Mouse (Mus musculus) forebrain, embryonic 13.5 days (tissue): ENCODE measurements around the gene Gnat2. TPM values are rescaled to one million over a fixed set of nuclear protein-coding genes. Genes with fewer than 3 reads are reported as not detected.

ENCODE experiments used
- ATAC-seq: fragments of 200-750 bp; cut with Nextera tagmentation; 2 replicates; pipeline ENCODE4 v1.8.0; 2017
- H3K27ac ChIP-seq: fragments of 300-500 bp; sonication (generic); 2 replicates; pipeline ENCODE4 v1.5.1; 2015; ENCODE audit warnings: inconsistent platforms, mild to moderate bottlenecking, moderate library complexity
- H3K27me3 ChIP-seq: fragments of 300-500 bp; sonication (generic); 2 replicates; pipeline ENCODE4 v1.6.1; 2015; ENCODE audit warnings: mild to moderate bottlenecking, inconsistent platforms
- H3K36me3 ChIP-seq: fragments of 300-500 bp; sonication (generic); 2 replicates; pipeline ENCODE4 v1.6.1; 2015; ENCODE audit warnings: mild to moderate bottlenecking, inconsistent platforms; ENCODE audit not compliant: poor library complexity, severe bottlenecking
- H3K4me1 ChIP-seq: fragments of 300-500 bp; sonication (generic); 2 replicates; pipeline ENCODE4 v1.6.1; 2015; ENCODE audit warnings: inconsistent platforms
- H3K4me2 ChIP-seq: fragments of 300-500 bp; sonication (generic); 2 replicates; pipeline ENCODE4 v1.6.1; 2015; ENCODE audit warnings: inconsistent platforms, mild to moderate bottlenecking, moderate library complexity
- H3K4me3 ChIP-seq: fragments of 300-500 bp; sonication (generic); 2 replicates; pipeline ENCODE4 v1.5.1; 2015; ENCODE audit warnings: mild to moderate bottlenecking, inconsistent platforms
- H3K9ac ChIP-seq: fragments of 300-500 bp; sonication (generic); 2 replicates; pipeline ENCODE4 v1.6.1; 2015; ENCODE audit warnings: mild to moderate bottlenecking, inconsistent platforms
- H3K9me3 ChIP-seq: fragments of 300-500 bp; sonication (generic); replicated peaks from 2 replicates; pipeline ENCODE4 v1.6.1; 2016; ENCODE audit warnings: inconsistent platforms
- WGBS: fragments of 180-500 bp; shearing (Covaris S2); methylation state at CpG from one replicate; pipeline ENCODE4 v1.1.7; 2015; 5-methylcytosine and 5-hydroxymethylcytosine counted together
- polyA plus RNA-seq: library from polyadenylated mRNA; unstranded; fragments of >200 nt; fragmentation: Nextera tagmentation; extraction: Ambion mirVana; gene quantifications from 2 replicates; pipeline ENCODE4 v1.2.1, GENCODE M21; 2015

Gnat2 gene
- 0.44 and 0.57 TPM in 2 replicates for polyA plus RNA-seq

DNA sequence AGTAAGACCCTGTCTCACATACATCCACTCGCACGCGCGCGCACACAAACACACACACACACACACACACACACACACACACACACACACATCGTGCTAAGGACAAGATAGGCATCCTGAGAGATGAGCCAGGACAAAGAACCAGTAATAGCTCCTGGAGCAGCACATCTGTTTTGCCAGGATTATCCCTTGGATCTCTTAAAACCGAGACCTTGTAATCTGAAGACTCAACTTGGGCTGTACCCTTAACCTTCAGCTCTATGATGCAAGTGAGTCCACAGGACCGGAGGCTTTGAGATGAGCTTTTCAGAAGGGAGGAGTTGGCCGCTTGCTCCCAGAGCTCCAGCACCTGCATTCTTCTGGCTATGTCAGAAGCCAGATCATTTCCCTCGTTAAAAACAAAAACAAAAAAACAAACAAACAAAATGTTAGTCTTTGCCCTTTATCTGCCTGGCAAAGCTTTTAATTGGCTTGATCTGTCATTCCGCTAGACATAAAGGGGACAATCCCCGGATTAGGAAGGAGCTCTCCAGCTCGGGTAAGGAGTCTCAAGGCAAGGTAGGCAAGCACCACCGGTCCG is at the start of gene Gnat2:
Gene Gnat2, plus strand, starts transcription at position 254 of the 580 bp plus-strand sequence.
- peaks cover 12% of the 10 kb centered on the region; the same call in 1 of the 2 replicates for H3K4me1 ChIP-seq
- ATAC-seq, result no peak

GRCm38 (mm10) chr3:108044394-108045140 is 48.0 kb upstream of the Gnat2 start, which contains the start of gene Gstm4:
Gstm4 (minus strand) TSS chr3:108044894.
- no peak within 1 kb of the TSS; the same call in 1 of the 2 replicates for H3K27ac ChIP-seq
- peak within 1 kb of the TSS; percentile 65 for H3K9ac ChIP-seq
- H3K27me3 ChIP-seq, result 0 out of 2 replicates have a peak, but pooled peaks cover 3% of the 10 kb centered on the region
- WGBS, result 8% methylated on average over 29 of the region's 29 CpGs
- ATAC-seq, result peak; percentile 93
- H3K4me3 ChIP-seq, result peak within 1 kb of the TSS; percentile 54
- no peaks in the 10 kb centered on the region for H3K36me3 ChIP-seq
- no peaks in the 10 kb centered on the region for H3K9me3 ChIP-seq
- peak within 1 kb of the TSS; percentile 82 for H3K4me2 ChIP-seq
- peaks cover 13% of the 10 kb centered on the region for H3K4me1 ChIP-seq

More for the DNA sequence above, at the start of gene Gnat2:
- Histone ChIP-seq H3K9ac (no peak within 1 kb of the TSS), H3K4me3 (no peak within 1 kb of the TSS), H3K9me3 (no peaks in the 10 kb centered on the region), H3K27ac (no peak within 1 kb of the TSS), H3K36me3 (no peaks in the 10 kb centered on the region), H3K4me2 (no peak within 1 kb of the TSS), H3K27me3 (no peaks in the 10 kb centered on the region)
- 52% methylated on average over 15 of the region's 15 CpGs for WGBS

DNA sequence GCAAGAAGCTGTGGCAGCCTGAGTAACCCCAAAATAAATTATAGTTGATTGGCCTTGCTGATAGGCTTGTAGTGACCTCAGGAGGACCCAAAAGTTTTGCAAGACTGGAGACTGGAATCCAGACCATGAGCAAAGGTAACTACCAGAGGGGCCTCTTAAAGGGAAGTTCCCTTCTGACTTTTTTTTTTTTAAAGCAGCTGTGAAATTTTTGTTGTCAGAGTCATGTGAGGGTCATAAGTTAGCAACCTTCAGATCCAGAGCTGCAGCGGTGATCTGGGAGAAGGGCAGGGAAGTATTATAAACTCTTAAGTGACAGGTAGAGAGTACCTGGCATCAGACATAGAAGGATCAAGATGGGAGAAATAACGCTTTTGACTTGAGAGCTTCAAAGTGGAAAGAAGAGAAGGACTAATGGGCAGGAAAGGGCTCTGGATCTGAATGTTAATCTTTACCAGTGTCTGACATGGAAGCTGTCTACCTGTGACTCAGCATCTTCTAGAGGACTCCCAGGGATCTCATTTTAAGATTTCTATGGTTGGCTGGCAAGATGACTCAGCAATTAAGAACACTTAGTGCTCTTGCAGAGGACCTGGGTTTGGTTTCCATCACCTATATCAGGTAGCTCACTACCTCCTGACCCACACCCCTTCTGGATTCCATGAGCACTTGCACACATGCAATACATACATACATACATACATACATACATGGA is 45.5 kb upstream of the Gnat2 start:
- H3K9me3 ChIP-seq, result no peaks in the 10 kb centered on the region
- H3K4me1 ChIP-seq, result peaks cover 13% of the 10 kb centered on the region
- no peak overlapping the region for H3K9ac ChIP-seq
- 0 out of 2 replicates have a peak, but pooled peaks cover 3% of the 10 kb centered on the region for H3K27me3 ChIP-seq
- H3K27ac ChIP-seq, result no peak overlapping the region
- H3K4me3 ChIP-seq, result no peak overlapping the region
- H3K4me2 ChIP-seq, result no peak overlapping the region
- no peak for ATAC-seq
- WGBS, result 95% methylated on average over 2 of the region's 2 CpGs
- no peaks in the 10 kb centered on the region for H3K36me3 ChIP-seq

GRCm38 (mm10) chr3:108048306-108048705 is 44.3 kb upstream of the Gnat2 start:
- Histone ChIP-seq H3K4me3 (no peak overlapping the region), H3K27ac (no peak overlapping the region), H3K27me3 (0 out of 2 replicates have a peak, but pooled peaks cover under 1% of the 10 kb centered on the region), H3K9ac (no peak overlapping the region), H3K4me2 (no peak overlapping the region), H3K9me3 (no peaks in the 10 kb centered on the region), H3K36me3 (no peaks in the 10 kb centered on the region), H3K4me1 (peaks cover 13% of the 10 kb centered on the region)
- ATAC-seq, result no peak
- 67% methylated on average over 3 of the region's 3 CpGs for WGBS

DNA sequence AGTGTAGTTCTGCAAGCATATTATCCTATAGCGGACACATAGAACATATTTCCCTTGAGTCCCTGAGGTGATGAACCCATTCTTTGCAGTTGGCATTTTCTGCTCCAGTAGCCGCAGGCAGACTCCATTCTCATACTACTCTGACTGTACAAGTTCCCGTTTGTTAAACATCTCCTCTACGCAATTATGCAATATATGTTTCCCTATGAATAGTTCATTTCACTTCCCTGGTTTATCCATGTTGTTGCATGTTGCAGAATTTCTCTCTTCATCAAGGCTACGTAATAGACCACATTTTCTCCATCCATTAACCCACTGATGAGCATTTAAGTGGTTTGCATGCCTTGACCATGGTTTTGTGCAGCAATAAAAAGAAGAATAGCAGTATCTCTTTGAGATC is 42.1 kb upstream of the Gnat2 start:
- H3K4me3 ChIP-seq, result no peak overlapping the region
- no peak overlapping the region for H3K27ac ChIP-seq
- H3K9ac ChIP-seq, result no peak overlapping the region
- no peak for ATAC-seq
- no peaks in the 10 kb centered on the region for H3K36me3 ChIP-seq
- H3K4me1 ChIP-seq, result no peaks in the 10 kb centered on the region
- no peaks in the 10 kb centered on the region for H3K27me3 ChIP-seq
- WGBS, result 94% methylated on average over 5 of the region's 5 CpGs
- H3K4me2 ChIP-seq, result no peak overlapping the region
- no peaks in the 10 kb centered on the region for H3K9me3 ChIP-seq

- Histone ChIP-seq H3K4me2 (peak overlapping the region; percentile 20; the same call in 1 of the 2 replicates), H3K4me1 (no peaks in the 10 kb centered on the region), H3K9me3 (no peaks in the 10 kb centered on the region), H3K9ac (no peak overlapping the region), H3K4me3 (no peak overlapping the region), H3K27me3 (no peaks in the 10 kb centered on the region), H3K36me3 (no peaks in the 10 kb centered on the region), H3K27ac (no peak overlapping the region)
- 24% methylated on average over 7 of the region's 7 CpGs for WGBS
- 0 out of 2 replicates have a peak, but pooled peaks have one; percentile 19 for ATAC-seq
Measured at GRCm38 (mm10) chr3:108061420-108061819, 31.2 kb upstream of the Gnat2 start.

DNA sequence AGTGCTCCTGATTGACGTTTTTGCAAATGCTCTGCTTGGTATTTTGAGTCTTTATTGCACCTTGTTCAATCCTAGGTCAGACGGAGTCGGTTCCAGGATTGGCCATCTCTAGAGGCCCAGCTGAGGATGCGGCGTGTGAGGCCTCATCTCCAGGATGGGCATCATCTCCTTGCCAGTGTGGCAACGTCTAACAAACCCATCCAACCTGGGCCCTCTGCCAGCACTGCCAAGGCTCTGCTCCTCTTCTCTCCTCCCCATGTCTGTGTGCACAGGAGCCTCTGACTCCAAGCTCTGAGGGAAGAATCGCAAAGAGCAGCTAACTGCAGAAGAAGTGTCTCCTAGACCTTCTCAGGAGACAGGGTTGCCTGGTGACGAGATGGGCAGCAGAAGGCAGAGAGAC is 29.9 kb upstream of the Gnat2 start:
- WGBS, result 83% methylated on average over 8 of the region's 8 CpGs
- Histone ChIP-seq H3K27me3 (no peaks in the 10 kb centered on the region), H3K4me1 (no peaks in the 10 kb centered on the region), H3K36me3 (no peaks in the 10 kb centered on the region), H3K27ac (no peak overlapping the region), H3K4me3 (no peak overlapping the region), H3K9me3 (no peaks in the 10 kb centered on the region), H3K4me2 (no peak overlapping the region), H3K9ac (no peak overlapping the region)
- no peak for ATAC-seq

DNA sequence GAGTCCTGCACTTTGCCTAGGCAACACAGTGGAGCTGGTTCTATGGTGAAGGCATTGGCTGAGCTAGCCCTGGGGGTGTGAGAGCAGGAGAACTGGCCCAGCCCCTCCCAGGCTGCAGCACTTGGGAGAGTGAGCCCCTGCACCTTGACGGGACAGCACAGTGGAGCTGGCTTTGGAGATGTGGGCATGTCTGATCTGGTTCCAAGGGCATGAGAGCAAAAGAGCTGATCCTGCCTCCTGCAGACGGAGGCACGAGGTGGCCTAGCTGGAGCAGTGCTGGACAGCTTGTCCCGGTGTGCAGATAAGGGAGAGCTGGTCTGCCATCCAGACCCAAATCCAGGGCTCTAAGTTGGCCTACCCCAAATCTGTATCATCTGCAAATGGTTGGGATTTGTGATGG is 27.9 kb upstream of the Gnat2 start:
- no peak overlapping the region for H3K4me2 ChIP-seq
- no peak overlapping the region for H3K9ac ChIP-seq
- H3K27me3 ChIP-seq, result no peaks in the 10 kb centered on the region
- no peak overlapping the region for H3K4me3 ChIP-seq
- H3K27ac ChIP-seq, result no peak overlapping the region
- H3K9me3 ChIP-seq, result no peaks in the 10 kb centered on the region
- H3K4me1 ChIP-seq, result no peaks in the 10 kb centered on the region
- 73% methylated on average over 4 of the region's 4 CpGs for WGBS
- no peak for ATAC-seq
- no peaks in the 10 kb centered on the region for H3K36me3 ChIP-seq

GRCm38 (mm10) chr3:108065551-108065950 is 27.0 kb upstream of the Gnat2 start:
- no peak overlapping the region for H3K9ac ChIP-seq

GRCm38 (mm10) chr3:108067370-108067934 is 25.1 kb upstream of the Gnat2 start:
- 70% methylated on average over 6 of the region's 6 CpGs for WGBS
- H3K4me1 ChIP-seq, result no peaks in the 10 kb centered on the region
- no peak for ATAC-seq

More at GRCm38 (mm10) chr3:108065551-108065950, 27.0 kb upstream of the Gnat2 start:
- H3K4me2 ChIP-seq, result no peak overlapping the region
- no peaks in the 10 kb centered on the region for H3K9me3 ChIP-seq
- H3K4me1 ChIP-seq, result no peaks in the 10 kb centered on the region
- no peak overlapping the region for H3K4me3 ChIP-seq
- ATAC-seq, result no peak
- H3K27ac ChIP-seq, result no peak overlapping the region
- 83% methylated on average over 9 of the region's 9 CpGs for WGBS
- no peaks in the 10 kb centered on the region for H3K36me3 ChIP-seq
- no peaks in the 10 kb centered on the region for H3K27me3 ChIP-seq

DNA sequence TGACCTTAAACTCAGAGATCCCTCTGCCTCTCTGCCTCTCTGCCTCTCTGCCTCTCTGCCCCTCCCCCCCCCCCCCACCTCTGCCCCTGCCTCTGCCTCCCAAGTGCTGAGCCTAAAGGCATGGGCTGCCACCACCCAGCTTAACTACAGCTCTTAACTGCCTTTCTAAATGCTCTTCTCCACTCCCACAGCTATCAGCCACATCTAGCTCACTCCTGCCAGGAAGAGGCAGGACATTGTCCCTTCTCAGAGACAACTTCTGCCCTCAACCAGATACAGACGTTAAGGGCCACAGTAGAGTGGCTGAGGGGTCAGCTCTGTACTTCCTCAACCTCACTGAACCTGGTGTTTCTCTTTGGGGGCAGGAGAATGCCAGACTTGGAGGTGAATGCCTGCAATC is 23.8 kb upstream of the Gnat2 start:
- no peak overlapping the region for H3K4me2 ChIP-seq
- H3K4me3 ChIP-seq, result no peak overlapping the region
- H3K36me3 ChIP-seq, result no peaks in the 10 kb centered on the region
- 48% methylated on average over 1 of the region's 1 CpGs for WGBS
- H3K27me3 ChIP-seq, result no peaks in the 10 kb centered on the region
- peaks cover 8% of the 10 kb centered on the region for H3K4me1 ChIP-seq
- H3K27ac ChIP-seq, result no peak overlapping the region
- H3K9ac ChIP-seq, result no peak overlapping the region
- no peak for ATAC-seq
- no peaks in the 10 kb centered on the region for H3K9me3 ChIP-seq

More at GRCm38 (mm10) chr3:108067370-108067934, 25.1 kb upstream of the Gnat2 start:
- no peak overlapping the region for H3K4me3 ChIP-seq
- no peak overlapping the region for H3K9ac ChIP-seq
- H3K36me3 ChIP-seq, result no peaks in the 10 kb centered on the region
- H3K27me3 ChIP-seq, result no peaks in the 10 kb centered on the region
- no peak overlapping the region for H3K27ac ChIP-seq
- H3K4me2 ChIP-seq, result no peak overlapping the region
- no peaks in the 10 kb centered on the region for H3K9me3 ChIP-seq
